Mouse (Mus musculus) gastrocnemius, postnatal 14 days (tissue): ENCODE results near the gene Slc7a9. TPM values are rescaled to one million over a fixed set of nuclear protein-coding genes. Genes with fewer than 3 reads are reported as not detected.

Experiments used
- DNase-seq: peaks from one replicate; pipeline ENCODE4 v3.0.0; 2021; ENCODE audit warnings: mixed read lengths
- intact Hi-C: fragments of 180-260 bp; cut with DNase I; formaldehyde crosslinking; loops from one replicate; pipeline ENCODE4 v1.15.1; 2025; ENCODE audit warnings: low total_unique reads
- long read RNA-seq, 2 experiments: library from polyadenylated mRNA; stranded (forward); transcript quantifications; one replicate each; pipeline ENCODE4 v2.0.0; 2021
- total RNA-seq, 2 experiments: library from RNA; stranded (reverse); gene quantifications; 2 replicates each; pipeline ENCODE4 v1.2.3; 2021

Gene Slc7a9
- total RNA-seq = not detected
- long read RNA-seq, experiment 1 = 0 reads
- long read RNA-seq, experiment 2 = 0 reads

DNA sequence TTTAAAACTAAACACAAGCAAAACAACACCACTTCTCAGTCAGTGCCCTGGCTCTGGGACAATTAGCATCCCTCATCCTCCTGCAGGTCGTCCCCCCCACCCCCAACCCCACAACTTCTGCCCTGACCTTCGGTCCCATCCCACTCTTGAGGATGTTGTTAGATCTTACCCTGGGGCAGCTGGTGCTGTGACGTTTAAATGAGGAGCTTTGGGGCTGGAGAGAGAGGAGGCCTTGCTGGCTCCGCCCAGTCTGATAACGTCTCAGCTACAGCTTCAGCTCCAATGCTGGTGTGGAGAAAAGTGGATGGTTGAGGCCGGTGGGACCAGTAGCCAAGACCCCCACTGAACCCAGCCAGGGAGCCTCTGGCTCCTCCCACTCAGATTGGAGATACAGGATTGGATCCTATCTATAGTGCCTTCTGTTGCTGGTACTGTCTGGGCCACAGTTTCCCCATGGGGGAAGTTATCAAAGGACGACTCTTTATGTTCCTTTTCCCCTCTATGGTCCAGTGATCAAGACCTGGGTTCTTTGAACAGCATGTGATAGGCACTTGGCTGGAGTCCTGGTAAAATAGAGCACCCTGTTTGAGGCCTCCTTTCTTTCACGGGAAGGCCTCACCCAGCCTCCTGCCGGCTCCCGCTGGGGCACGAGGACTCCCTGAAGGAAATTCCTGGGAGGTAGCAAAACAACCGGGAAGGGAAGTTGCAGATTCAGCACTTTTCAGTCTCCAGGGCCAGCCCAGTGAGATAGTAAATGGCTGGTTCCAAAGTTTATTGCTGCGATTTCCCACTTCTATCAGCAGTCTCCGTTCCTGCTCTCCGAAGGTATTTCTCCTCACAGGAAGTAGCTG is at the start of gene Slc7a9:
TSS of gene Slc7a9 (plus strand) at position 801 of the 851 bp plus-strand sequence.
- intact Hi-C loops = no loop called here
- no peak for DNase-seq

DNA sequence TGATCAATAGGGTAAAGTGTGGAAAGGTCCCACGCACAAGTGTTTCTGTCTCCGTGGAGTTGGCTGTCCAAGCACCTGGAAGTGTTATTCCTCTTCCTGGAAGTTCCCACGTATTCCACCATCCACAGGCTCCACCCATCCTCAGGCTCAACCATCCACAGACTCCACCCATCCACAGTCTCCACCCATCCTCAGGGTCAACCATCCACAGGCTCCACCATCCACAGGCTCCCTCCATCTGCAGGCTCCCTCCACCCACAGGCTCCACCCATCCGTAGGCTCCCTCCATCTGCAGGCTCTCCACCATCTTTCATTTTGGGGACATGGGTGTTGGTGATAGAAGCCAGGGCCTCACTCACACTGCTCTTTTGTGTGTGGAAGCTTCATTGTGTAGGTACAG is 47.4 kb upstream of the Slc7a9 start:
- no peak for DNase-seq
- intact Hi-C loops = no loop called here

DNA sequence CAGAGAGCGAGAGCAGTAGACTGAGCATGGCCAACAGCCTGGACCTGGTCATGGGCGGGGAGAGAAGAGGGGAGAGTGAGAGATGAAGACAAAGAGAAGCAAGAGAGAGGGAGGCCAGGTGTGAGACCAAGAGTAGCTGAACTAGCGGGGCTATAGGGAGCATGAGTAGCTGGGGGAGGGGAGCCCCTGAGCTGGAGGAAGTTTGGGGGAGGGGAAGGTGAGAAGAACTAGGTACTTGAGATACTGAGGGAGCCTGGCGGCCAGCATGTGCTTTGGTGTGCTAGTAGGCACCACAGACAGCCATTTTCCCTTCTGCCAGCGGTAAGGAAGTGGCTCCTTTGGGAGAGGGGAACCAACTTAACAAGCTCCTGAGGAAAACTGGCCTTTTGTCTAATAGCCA is 33.4 kb upstream of the Slc7a9 start:
- intact Hi-C loops = no loop called here
- no peak for DNase-seq

DNA sequence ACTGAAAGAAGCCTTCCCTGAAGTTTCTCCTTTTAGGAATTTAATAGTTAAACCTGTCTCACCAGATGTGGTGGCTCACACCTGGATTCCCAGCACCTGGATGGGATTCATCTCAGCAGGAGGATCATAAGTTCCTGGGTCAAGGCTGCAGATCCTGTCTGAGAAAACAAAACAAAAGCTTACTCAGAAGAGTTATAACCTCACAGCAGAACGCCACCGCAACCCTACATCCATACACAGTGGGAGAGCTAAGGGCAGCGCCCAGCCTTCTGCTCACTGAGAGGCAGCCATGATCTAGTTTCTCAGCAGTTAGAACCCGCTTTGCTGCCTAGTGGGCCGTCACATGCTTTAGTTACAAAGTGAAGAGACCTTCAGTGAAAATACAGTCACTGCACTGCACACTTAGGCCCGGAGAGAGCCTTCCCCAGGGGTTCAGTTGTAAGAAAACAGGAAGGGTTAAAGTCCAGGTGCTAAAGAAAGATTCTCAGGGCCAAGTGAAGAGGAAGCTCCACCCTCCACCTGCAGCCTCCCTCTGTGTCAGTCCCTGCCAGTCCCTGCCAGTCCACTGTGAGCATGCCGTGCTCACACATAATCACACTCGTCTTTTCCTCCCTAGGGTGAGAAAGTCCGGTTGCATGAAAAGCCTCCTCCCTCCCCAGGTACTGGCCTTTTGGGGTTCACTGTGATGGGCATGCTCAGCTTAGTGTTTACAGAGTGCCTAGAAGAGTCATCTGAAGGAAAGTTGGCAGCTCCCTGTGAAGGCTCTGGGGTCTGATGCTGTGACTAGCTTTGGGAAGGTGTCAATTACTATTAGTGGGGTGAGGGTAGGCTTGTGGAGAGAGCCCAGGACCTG is 32.6 kb upstream of the Slc7a9 start:
- no peak for DNase-seq
- intact Hi-C loops = no loop called here

DNA sequence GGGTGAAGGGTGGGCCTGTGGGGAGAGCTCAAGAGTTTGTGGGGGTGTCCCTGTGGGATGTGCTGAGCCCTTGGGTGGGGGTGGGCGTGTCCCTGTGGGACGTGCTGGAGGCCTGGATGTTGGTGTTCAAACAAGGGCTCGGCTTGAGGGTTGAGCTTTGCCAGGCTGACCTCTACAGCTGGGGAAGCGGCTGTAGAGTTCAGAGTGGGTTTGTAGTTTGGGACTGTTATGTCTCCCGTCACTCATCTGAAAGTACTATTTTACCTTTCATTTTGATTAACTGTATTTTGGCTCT is 32.0 kb upstream of the Slc7a9 start:
- intact Hi-C loops = no loop called here

DNA sequence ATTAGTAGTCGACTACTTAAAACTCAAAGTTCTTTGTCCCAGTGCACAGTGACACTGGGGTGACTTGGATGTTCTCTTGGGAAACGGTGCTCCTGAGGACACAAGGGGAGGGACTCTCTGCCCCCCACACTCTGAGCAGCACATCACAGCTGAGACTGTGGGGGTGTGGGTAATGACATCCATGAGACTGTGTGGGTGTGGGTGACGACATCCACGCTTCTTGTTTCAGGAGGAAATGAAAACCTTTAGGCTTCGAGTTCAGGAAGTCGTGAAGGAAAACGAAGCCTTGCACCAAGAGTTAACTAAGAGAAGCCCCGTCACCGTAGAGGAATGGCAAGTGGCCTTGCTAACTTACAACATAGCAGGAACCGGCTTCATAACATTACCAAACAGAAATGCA is 25.5 kb upstream of the Slc7a9 start:
- intact Hi-C loops = no loop called here

More for the DNA sequence above, 32.0 kb upstream of the Slc7a9 start:
- DNase-seq = no peak

DNA sequence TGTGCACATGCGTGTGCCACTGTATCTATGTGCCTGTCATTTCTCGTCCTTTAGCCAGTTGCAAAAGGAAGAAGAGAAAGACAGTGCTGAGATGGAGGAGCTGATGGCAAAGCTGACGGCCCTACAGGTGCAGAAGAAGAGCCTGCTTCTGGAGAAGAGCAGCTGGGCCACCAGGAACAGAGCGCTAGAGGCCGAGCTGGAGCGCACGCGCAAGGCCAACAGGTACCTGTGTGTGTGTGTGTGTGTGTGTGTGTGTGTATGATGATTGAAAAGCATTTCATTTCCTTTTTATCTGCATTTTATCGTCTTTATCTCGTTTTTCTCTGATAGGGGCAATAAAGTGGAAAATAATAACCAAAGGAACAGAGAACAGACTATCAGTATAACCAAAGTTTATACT is 20.4 kb upstream of the Slc7a9 start:
- no peak for DNase-seq
- intact Hi-C loops = no loop called here

More for the DNA sequence above, 25.5 kb upstream of the Slc7a9 start:
- no peak for DNase-seq

DNA sequence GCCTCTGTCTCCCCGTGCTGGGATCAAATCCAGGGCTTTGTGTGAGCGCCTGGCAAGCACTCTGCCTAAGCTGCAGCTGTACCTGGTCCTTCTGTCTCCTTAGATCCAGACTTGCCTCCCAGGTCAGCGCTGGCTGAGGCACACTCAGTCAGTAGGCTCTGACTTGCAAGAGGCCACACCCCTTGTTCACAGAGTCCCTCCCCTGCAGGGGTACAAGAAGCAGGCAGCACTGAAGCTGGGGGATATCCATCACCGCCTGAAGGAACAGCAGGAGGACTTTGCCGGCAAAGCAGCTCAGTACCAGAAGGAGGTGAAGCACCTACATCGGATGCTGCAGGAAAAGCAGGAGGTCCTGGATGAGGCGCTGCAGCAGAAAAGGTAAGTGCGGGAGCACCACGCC is 13.3 kb upstream of the Slc7a9 start:
- intact Hi-C loops = no loop called here
- no peak for DNase-seq

DNA sequence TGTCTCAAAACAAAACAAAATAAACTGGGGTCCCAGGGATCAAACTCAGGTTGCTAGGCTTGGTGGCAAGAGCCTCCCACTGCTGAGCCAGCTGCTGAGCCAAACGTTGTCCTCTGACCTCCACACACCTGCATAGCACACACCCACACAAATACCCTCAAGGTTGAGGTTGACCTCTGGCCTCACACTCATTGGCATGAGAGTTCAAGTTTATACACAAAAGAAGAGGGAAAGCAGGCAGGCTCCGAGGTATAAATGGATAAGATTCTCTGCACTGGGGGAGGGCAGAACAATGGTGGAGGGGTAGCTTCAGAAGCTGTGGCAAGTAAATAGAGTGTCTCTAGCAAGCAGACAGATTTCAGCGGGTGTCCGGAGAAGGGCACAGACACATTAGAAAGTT is 1.1 kb upstream of the Slc7a9 start:
- intact Hi-C loops = no loop called here
- DNase-seq = no peak

DNA sequence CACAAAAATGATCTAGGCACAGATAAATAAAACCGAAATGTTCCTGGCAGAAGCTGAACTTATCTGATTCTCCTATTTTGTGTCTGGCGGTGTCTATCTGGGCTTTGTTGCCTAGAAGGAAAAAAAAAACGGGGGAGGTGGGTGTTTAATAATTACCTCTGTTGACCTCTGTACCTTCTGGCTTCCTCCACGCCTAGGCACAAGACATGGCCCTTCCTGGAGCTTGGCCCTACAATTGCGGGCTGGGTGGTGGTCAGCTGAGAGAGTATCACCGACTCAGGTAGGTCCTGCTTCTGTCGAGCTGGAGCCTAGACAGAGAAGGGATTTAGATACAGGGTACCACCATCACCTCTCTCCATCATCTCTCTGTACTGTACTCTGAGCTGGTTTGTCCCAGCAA is 271 bp downstream of the Slc7a9 start:
- intact Hi-C loops = no loop called here
- DNase-seq = no peak

DNA sequence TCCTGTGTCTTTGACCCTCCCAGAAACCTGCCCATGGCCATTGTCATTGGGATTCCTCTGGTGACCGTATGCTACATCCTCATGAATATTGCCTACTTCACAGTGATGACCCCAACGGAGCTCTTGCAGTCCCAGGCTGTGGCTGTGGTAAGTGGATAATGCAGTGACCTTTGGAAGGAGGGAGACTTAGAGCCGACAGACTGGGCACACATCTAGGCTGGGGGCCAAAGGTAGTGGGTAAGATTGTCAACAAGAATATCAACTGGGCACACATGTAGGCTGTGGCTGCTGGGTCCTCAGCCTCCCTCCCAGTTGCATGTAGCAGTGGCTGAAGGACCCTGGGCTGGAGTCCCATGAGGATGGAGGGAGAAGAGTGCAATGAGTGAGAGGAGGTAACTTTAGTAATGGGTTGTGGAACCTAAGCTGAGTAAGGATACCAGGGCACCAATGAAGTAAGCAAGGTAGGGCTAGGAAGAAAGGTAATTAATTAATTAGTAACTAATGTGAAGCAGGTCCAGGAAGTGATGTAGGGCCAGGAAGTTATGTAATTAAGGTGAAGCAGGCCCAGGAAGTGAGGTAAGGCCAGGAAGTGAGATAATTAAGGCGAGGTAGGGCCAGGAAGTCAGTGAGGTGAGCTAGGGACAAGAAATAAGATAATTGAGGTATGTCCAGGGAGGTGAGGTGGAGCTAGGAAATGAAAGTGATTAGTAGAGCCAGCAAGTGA is 7.7 kb downstream of the Slc7a9 start:
- no peak for DNase-seq
- intact Hi-C loops = no loop called here

DNA sequence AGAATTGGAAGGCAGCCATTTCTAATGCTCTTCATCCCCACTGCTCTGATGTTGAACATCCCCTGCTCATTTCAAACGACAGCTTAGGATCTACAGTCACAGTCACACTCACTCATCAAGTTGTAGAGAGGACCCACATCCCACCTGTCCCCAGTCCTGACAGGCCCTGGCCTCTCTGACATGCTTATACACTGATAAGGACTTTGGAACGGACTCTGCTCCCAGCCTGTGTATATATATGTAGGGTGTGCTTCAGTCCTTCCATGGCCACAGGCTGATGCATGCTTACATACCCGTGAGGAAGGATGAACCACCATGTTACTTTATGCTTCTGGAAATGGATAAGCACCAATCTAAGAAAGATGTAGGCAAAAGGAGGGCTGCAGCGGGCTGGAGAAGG is 12.4 kb downstream of the Slc7a9 start:
- intact Hi-C loops = no loop called here
- no peak for DNase-seq

DNA sequence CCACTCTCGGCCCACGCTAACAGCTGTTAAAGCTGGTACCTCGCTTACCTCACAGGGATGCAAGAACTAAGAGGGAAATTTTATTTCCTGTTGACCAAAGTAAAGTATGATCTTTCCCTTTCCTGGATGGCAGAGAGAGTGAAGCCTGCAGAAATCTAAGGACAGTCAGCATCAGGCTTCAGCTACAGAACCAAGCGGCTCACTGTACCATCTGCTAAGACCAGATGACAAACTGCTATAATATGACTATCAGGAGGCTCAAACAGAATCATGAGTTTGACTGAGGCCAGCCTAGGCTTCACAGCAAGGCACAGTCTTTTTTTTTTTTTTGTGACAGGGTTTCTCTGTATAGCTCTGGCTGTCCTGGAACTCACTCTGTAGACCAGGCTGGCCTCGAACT is 16.4 kb downstream of the Slc7a9 start:
- intact Hi-C loops = no loop called here
- no peak for DNase-seq

DNA sequence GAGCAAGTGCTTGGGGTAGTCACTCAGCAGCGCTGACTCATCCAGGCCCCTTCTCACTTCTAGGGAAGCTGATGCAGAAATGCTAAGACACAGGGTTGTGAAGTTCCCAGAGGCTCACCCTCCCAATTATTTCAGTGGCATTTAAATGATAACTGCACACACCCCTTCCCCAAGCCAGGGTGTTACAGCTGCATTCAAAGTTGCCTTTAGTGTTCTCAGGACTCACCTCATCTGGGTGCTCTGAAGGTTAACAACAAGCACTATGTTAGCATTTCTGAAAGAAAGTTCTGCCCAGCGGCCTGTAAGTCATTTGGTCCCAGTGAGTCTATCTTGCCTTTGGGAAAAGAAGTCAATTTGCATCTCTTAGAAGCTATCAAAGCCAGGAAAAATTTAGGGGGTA is 19.3 kb downstream of the Slc7a9 start:
- intact Hi-C loops = no loop called here
- no peak for DNase-seq

DNA sequence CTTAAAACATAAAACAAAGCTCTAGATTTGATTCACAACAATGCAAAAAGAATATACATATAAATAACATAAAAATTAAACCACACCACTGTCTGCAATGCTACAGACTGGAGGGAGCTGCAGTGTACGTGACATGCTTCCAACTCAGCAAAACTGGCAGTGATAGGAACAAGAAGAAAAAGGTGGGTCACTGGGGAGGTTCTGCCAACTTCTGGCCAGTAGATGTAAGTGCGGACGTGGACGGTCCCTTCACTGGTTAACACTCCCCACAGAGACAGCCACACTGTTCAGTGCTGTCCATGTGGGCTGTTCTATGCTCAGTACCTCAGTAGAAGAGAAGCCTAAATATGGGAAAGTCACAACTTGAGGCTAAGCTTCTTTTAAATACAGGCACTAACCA is 22.2 kb downstream of the Slc7a9 start:
- intact Hi-C loops = no loop called here
- no peak for DNase-seq

DNA sequence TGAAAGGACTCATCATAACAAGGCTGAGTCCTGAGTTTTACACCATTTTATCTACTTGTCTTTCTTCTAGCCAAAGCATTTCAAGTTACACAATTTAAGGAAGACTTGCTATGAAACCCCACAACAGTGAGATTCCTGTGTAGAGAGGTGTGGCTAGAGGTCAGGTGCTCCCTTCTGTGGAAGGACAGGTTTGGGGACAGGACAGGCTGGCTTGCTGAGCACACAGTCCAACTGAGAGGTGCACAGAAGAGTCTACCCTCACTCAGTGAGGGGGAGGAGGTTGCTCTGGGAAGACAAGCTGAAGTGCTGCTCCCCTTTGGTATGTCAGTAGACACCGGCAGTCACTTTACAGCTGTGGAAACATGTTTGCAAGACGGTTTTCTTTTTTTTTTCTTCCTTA is 27.9 kb downstream of the Slc7a9 start:
- intact Hi-C loops = no loop called here
- no peak for DNase-seq

DNA sequence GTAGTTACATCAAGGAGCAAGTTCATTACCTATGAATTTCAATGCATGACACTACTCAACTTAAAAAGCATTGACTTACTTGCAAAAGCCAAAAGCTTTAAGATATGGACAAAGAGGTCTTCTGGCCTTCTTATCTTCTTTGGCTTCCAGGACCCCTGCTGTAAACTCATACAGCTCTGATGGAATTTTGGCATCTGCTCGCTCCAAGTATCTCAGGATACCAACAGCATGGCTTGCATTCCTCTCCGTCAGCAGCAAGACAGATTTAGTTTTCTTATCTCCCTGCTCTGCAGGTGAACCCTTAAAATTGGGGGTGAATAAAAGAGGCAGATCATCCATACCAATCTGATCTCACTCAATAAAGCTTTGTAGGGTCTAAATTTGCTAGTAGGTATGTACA is 36.5 kb downstream of the Slc7a9 start:
- DNase-seq = no peak
- intact Hi-C loops = no loop called here

DNA sequence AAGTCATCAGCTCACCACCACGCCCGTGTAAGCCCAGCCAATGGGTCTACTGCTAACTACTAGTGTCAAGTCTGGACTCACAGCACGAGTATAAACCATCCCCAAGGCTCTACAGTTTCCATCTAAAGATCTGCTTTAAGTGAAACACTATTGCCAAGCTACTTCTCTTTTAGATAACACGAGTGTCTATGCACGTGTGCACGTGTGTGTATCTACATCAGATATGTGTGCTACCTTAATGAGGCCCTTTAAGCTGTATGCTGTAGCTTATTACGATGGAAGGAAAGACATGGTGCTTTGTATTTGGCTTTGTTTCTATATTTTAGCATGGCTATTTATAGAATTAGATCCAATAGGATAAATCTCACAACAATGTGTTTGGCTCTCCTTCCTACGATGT is 38.0 kb downstream of the Slc7a9 start:
- DNase-seq = no peak
- intact Hi-C loops = no loop called here

DNA sequence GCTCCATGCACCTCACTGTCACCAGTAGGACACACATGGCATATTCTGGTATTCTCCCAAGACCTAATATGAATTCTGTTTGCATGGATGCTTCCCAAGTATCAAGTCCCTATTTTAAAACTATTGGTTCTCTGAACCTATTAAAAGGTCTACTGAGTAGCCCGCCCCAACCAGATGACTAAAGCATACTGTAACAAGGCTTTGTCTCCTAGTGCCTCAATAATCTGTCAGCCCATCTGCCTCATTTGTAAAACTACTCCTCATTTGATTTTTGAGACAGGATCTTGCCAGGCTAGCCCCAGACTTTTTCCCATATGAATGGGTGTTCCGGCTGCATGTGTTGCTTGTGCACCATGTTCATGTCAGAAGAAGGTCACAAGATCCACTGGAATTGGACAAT is 41.6 kb downstream of the Slc7a9 start:
- intact Hi-C loops = no loop called here
- no peak for DNase-seq

DNA sequence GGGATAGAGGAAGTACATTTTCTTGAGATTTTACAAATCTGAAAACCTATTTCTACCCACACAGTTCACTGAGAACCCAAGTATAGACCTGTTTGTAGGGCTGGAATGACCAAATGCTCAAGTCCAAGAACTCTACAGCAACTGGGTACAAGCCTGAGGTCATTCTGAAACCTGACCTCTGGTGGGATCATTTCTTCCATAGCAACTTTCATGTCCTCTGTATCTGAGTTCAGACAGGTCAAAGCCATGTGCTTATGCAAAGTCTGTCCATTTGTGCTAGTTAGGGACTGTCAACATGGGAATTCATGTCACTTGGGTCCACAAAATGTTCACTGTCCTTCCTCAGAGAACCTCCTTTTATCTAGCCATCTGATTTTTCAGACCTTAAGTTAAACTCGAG is 42.4 kb downstream of the Slc7a9 start:
- intact Hi-C loops = no loop called here
- no peak for DNase-seq
